Mouse (Mus musculus): ENCODE measurements around the gene Gdpd4. TPM values are rescaled to one million over a fixed set of nuclear protein-coding genes. Genes with fewer than 3 reads are reported as not detected.
A peak's percentile ranks its signal among the peaks of the same experiment; 100 is the strongest.

Gdpd4 gene
- polyA plus RNA-seq (2017; shearing (Covaris generic)): not detected

DNA sequence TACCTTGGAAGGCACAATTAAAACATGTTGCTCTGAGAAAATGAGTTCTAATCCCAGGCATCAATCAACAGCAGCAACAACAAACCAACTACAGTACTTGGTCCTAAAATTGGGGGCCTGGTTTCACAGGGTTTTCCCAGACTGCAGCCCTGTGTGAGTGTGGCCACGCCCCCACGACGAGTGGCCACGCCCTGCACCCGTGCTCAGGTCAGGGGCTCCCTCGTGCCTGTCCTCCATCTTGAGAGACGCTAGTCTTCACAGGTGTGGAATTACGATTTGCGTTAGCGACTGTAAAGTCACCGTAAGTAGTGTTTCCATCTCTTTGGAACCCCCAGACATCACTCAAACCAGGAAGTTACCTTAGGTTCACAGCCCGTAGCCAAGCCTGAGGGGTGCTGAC is at the start of gene Gdpd4:
Gdpd4 (plus strand) TSS at position 214 of the 400 bp plus-strand sequence.
- ATAC-seq: no peak

DNA sequence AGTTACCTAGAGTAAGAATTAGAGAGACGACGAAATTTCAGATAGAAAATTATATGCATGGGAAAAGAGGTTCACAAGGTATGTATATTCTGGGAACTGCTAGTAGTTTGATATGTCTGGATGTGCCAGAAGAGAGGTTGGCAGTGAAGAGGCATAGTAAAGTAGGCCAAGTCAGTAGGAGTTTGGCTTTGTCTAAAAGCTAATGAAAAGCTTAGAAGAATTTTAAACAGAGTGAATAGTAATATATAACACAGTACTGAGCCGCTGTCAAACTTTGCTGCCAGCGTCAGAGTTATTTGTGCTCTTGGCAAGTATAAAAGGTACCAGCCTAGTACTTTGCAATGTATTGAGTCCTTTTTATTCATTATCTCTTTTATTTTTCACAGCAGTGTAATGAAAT is 47.4 kb upstream of the Gdpd4 start:
- no peak for ATAC-seq

GRCm38 (mm10) chr7:97873317-97873716 is 46.4 kb upstream of the Gdpd4 start:
- no peak for ATAC-seq

- peak; percentile 90 for ATAC-seq
Observed at GRCm38 (mm10) chr7:97877846-97878538, 41.8 kb upstream of the Gdpd4 start.

DNA sequence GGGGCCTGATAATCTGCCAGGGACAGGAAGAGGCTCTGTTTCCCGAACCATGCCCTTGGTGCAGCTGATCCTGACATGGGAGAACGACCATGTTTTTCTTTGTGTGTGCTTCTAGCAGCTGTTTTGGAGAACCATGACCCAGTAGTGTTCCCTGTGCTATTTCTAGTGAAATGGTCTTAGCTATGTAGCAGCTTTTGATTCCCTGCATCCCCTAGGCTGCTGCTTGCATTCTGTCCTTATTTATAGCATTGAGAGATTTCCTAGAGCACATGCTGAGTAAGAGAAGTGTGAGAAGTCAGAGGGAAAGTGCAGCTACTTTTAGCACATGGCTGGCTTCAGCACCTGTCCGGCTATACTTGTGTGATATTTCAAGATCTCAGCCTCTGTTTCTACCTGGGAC is 8.1 kb upstream of the Gdpd4 start:
- no peak for ATAC-seq

DNA sequence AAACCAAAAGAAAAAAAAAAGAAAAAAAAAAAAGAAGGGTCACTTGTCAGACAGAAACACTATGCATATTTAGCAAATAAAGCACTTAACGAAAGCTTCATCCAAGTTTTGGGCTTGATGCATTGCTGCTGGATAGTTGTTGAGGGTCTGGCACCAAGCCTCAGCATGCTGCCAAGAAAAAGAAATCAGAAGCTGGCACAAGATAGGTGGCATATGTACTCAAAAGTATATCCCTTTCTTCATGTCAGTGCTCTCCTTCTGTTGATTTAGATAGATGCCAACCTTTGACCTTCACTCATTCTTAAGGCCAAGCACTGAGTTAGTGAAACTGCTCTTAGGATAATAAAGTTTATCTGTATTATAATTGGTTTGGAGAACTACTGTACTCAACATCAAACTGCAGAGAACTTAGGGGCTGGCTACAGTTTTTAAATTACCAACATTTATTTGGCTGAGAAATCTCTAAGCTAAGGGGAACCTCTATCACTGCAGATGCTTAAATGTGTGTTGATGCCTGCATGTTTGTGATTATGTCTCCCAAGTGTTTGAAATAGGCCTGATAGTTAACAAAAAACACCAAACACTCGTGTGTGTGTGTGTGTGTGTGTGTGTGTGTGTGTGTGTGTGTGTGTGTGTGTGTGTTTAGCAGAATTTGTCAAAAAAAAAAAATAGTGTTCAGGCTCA is 4.8 kb upstream of the Gdpd4 start:
- ATAC-seq: no peak

DNA sequence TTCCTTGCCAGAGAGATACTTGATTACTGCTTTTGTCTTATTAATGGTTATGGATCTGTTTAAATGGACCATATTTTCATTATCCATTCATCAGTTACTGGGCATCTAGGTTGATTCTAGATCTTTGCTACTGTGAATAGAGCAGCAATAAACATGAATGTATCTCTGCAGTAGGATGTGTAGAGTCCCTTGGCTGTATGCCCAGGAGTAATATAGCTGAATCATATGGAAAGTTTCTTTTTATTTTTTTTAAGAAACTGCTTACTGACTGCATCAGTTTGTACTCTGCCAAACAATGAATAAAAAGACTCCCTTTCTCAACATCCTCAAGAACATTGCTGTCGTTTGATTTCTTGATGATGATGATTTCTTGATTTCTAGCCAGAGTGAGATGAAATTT is 6.1 kb downstream of the Gdpd4 start:
- ATAC-seq: no peak

- no peak for ATAC-seq
Observed at GRCm38 (mm10) chr7:97926978-97927377, 7.2 kb downstream of the Gdpd4 start.

- no peak for ATAC-seq
Observed at GRCm38 (mm10) chr7:97944485-97944884, 24.7 kb downstream of the Gdpd4 start.

DNA sequence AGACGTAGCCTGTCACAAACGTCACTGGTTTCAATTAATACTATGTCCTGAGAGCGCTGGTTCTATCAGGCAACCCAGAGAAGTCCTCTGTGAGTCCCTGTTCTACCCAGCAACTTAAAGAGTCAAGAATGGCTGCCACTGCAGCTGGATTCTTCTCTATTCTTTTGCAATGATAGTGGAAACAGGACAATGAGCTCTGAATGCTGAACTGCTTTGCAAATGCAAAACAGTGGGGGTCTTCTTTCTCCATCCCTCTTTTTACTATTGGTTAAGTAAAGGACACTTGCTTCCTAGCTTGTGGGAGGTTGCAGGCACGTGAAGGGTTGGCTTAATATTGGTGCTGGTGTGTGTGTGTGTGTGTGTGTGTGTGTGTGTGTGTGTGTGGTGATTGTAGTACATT is 52.7 kb downstream of the Gdpd4 start:
- no peak for ATAC-seq

- peak; percentile 87 for ATAC-seq
Observed at GRCm38 (mm10) chr7:97977463-97977862, 57.7 kb downstream of the Gdpd4 start.

GRCm38 (mm10) chr7:97984108-97984834 is 64.5 kb downstream of the Gdpd4 start:
- no peak for ATAC-seq

- no peak for ATAC-seq
Observed at GRCm38 (mm10) chr7:98002617-98003016, 82.9 kb downstream of the Gdpd4 start.

- ATAC-seq: no peak
Observed at GRCm38 (mm10) chr7:98048101-98048824, 128.5 kb downstream of the Gdpd4 start.

GRCm38 (mm10) chr7:98051980-98052379 is 132.2 kb downstream of the Gdpd4 start:
- no peak for ATAC-seq

DNA sequence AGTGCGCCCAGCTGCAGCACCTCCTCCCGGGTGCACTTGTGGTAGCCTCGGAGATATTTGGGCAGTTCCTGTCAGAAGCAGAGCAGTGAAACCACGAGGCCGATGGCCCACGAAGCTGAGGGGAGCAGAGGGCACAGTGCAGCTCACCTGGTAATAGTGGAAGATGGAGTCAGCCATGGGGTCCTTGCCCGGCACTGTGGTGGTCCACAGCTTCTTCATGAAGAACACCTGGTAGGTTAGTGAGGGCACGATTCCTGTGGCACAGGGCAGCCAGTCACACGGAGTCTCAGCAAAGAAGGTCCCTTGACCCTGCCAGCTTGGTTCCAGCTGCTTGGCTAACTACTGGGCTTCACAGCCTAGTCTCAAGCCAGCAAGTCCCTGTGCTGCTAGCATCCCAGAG is 134.7 kb downstream of the Gdpd4 start:
- ATAC-seq: no peak

DNA sequence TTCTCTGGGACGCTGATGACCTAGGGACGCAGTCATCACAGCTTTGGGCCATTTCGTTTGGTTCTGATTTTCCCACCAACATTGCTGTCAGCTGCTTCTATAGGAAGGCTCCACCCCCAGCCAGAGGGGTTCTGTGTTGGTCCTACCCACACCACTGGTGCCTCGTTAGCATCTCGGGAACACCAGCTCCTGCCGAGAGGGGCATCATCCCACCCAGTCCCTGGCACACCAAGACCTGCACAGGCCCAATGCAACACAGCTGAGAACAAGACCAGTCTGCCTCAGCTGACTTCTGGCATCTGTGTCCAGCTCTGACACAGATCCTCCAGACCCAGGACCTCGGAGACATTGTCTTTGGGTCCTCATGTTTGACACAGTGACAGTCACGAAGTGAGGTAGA is 135.2 kb downstream of the Gdpd4 start:
- ATAC-seq: no peak

- no peak for ATAC-seq
Observed at GRCm38 (mm10) chr7:98066229-98066628, 146.5 kb downstream of the Gdpd4 start.

DNA sequence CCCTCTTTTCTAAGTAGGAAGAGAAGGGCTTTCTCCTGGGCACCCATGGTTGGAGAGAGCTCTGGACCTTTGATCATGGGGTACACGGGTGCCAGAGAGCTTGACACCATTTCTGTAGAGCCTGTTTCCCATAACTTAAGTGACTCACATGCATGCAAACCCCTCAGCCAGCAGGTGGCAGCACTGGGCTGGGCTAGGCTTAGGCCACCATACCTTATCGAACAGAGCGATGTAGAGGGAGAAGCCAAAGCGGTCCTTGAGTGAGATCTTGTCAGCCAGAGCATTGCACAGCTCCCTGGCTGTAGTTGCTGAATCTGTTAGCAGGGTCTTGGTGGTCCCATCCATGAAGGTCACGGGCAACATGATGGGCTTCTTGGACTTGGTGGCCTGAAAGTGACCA is 151.9 kb downstream of the Gdpd4 start:
- ATAC-seq: peak; percentile 82

- no peak for ATAC-seq
Observed at GRCm38 (mm10) chr7:98077453-98077852, 157.7 kb downstream of the Gdpd4 start.

GRCm38 (mm10) chr7:98082376-98082775 is 162.6 kb downstream of the Gdpd4 start:
- ATAC-seq: no peak

- ATAC-seq: no peak
Observed at GRCm38 (mm10) chr7:98084541-98085293, 165.0 kb downstream of the Gdpd4 start.
